Mouse (Mus musculus) embryo, embryonic 11.5 days (tissue): ENCODE measurements around the gene Cd24a.

ENCODE experiments used
- DNase-seq: peaks from one replicate; pipeline ENCODE4 v3.0.0-alpha.2; 2012; ENCODE audit warnings: low read depth, low spot score

The Cd24a gene

DNA sequence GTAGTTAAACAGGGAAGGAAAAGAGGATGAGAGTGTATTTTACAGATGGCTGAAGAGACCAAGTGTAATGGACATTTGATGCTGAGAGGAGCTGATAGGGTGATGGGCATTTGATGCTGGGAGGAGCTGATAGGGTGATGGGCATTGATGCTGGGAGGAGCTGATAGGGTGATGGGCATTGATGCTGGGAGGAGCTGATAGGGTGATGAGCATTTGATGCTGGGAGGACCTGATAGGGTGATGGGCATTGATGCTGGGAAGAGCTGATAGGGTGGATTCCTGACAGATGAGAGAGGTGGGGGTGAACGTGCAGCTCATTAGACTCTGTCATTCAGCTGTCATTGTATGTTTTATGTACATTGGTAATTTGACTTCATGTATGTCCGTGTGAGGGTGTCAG is 47.5 kb downstream of the Cd24a start:
- DNase-seq: no peak

DNA sequence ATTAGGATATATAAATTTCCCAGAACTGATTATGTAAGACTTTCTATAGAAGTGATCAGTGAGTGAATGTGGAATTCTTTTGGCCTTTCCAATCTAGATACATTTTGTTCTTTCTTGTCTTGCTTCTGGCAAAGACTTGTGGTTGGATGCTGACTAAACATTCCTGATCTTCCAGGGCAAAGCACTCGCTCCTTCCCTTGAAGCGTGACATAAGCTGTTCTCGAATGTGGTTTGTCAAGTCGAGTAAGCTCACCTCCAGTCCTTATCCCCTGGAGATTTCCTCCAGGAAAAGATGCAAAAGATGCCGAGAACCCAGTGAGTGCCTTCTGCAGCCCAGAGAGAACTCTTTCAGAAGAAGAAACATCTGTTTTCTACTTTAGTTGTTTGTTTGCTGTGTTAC is 51.1 kb downstream of the Cd24a start:
- DNase-seq: no peak

DNA sequence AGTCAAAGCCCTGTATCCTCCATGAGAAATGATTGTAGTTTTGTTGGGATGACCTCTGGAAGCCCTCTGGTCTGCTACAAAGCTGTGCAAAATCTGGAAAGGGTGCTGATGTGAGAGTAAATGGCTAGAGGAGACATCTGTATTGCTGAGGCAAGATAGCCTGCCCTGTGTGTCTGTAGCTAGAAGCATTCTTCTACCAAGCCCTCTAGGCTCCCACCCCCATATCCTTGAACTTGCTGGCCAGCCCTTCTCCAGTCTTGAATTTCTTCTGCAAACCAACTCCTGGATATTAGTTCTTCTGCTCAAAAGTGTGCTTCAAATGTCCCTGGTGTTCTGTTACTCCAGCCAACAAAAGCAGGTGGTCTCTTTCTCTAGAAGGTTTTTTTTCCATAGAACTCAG is 51.8 kb downstream of the Cd24a start:
- DNase-seq: no peak

DNA sequence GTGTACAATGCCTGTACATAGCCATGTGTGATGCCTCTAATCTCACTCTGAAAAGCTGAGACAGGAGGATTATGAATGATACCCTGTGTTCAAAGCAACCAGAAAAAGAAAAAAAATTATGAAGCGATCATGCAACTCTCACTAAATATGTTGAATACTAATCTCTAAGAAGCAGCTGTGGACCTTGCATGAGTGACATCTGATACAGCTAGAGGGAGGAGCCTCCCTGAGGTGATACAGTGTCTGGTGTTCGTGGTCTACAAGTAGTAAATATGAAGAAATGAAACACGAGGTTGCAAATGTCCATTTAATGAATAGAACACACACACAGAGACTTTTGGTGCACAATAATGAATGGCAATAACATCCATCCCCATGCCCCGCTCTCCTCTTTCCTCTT is 52.5 kb downstream of the Cd24a start:
- DNase-seq: no peak

DNA sequence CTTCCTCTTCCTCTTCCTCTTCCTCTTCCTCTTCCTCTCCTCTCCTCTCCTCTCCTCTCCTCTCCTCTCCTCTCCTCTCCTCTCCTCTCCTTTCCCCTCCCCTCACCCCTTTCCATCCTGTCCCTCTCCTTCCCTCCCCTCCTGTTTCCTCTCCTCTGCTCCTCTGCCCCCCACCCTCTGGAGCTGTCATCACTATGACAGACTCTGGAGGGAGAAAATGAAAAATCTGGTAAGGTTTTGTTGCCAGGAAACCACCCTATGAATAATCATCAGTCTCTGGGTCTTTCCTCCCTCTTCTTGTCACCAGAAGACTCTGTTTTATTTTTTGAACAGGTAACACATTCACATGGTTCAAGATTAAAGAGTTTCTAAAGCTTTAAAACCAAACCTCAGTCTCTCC is 53.0 kb downstream of the Cd24a start:
- DNase-seq: no peak

DNA sequence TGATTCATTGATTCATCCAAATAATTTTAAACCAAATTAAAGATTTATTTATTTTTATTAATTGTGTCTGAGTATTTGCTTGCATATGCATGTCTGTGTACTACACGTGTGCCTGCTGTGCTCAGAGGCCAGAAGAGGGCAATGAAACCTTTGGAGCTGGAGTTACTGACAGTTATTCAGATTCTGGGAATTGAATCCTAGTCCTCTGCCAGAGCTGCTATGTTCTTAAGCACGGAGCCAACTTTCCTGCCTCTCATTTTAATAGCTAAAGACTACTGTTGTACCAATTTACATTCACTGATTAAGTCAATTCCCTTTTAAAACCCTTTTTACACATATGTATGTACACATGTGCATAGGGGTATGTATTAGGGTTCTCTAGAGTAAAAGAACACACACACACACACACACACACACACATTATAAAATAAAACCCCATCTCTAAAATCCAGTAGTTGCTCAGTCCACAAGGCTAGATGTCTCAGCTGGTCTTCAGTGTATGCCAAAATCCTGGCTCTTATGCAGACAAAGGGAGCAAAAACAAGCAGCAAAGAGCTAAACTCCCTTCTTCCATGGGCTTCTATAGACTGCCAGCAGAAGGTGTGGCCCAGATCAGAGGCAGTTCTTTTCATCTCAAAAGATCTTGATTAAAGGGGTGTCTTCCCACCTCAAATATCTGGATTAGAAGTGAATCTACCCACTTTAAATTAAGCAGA is 53.7 kb downstream of the Cd24a start:
- no peak for DNase-seq

DNA sequence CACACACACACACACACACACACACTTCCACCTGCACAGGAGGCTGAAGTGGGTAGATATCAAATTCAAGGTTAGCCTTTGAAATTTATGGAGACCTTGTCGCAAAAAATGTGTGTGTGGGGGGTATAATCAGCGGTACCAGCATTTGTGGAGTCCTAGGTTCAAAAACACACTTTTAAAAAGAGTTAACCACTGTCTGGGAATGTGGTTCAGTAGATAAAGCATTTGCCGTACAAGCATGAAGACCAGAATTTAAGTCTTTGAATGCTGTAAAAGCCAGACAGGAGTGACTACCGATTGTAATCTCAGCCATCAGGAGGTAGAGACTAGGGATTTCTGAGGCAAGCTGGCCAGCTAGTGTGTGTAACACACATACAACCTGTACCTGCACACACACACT is 55.0 kb downstream of the Cd24a start:
- no peak for DNase-seq
